Mouse (Mus musculus): Measurements from ENCODE around the gene Myo3b. TPM values are rescaled to one million over a fixed set of nuclear protein-coding genes. Genes with fewer than 3 reads are reported as not detected.
"Not testable (repeated sequence)": the region's sequence is repeated elsewhere in the genome, so short reads cannot be mapped to it uniquely, and the experiment has no call there.

The Myo3b gene
- polyA plus RNA-seq, 1 experiment from 2014 or later, result 0.69 TPM

- Histone ChIP-seq H3K4me1 (ENCODE audit: insufficient read depth, low read length) (no peaks in the 10 kb centered on the region), H3K36me3 (ENCODE audit: insufficient read depth, low read length) (no peaks in the 10 kb centered on the region), H3K4me2 (replicated peaks; ENCODE audit: low read depth, low read length) (no peak overlapping the region), H3K4me3 (ENCODE audit: low read length) (no peak overlapping the region), H3K9me3 (ENCODE audit: low read length) (peaks cover 4% of the 10 kb centered on the region), H3K27ac (ENCODE audit: low read length) (no peak overlapping the region), H3K27me3 (ENCODE audit: insufficient read depth, low read length) (no peaks in the 10 kb centered on the region), H3K9ac (replicated peaks; ENCODE audit: low read length) (no peak overlapping the region)
- no peak for ATAC-seq (ENCODE audit: low FRiP score, low TSS enrichment)
- 86% methylated on average over 22 of the region's 22 CpGs for WGBS
These were observed 171.8 kb downstream of the Myo3b start for GRCm38 (mm10) chr2:70210427-70211332.

- Histone ChIP-seq H3K4me1 (ENCODE audit: insufficient read depth, low read length) (no peaks in the 10 kb centered on the region), H3K9ac (replicated peaks; ENCODE audit: low read length) (no peak overlapping the region), H3K9me3 (ENCODE audit: low read length) (peaks cover 4% of the 10 kb centered on the region), H3K4me3 (ENCODE audit: low read length) (no peak overlapping the region), H3K36me3 (ENCODE audit: insufficient read depth, low read length) (no peaks in the 10 kb centered on the region), H3K27ac (ENCODE audit: low read length) (no peak overlapping the region), H3K27me3 (ENCODE audit: insufficient read depth, low read length) (peaks cover 5% of the 10 kb centered on the region; the same call in 1 of the 2 replicates), H3K4me2 (replicated peaks; ENCODE audit: low read depth, low read length) (no peak overlapping the region)
- no peak for ATAC-seq (ENCODE audit: low FRiP score, low TSS enrichment)
- WGBS, result 79% methylated on average over 8 of the region's 8 CpGs
These were observed 175.5 kb downstream of the Myo3b start for GRCm38 (mm10) chr2:70214401-70214800.

GRCm38 (mm10) chr2:70217800-70218199 is 178.9 kb downstream of the Myo3b start:
- WGBS, result 83% methylated on average over 3 of the region's 3 CpGs
- no peak overlapping the region for H3K4me2 ChIP-seq (replicated peaks; ENCODE audit: low read depth, low read length)
- H3K27me3 ChIP-seq (ENCODE audit: insufficient read depth, low read length), result peaks cover 5% of the 10 kb centered on the region; the same call in 1 of the 2 replicates
- H3K36me3 ChIP-seq (ENCODE audit: insufficient read depth, low read length), result no peaks in the 10 kb centered on the region
- H3K9ac ChIP-seq (replicated peaks; ENCODE audit: low read length), result no peak overlapping the region
- H3K27ac ChIP-seq (ENCODE audit: low read length), result no peak overlapping the region
- no peak for ATAC-seq (ENCODE audit: low FRiP score, low TSS enrichment)
- no peak overlapping the region for H3K4me3 ChIP-seq (ENCODE audit: low read length)
- H3K9me3 ChIP-seq (ENCODE audit: low read length), result no peaks in the 10 kb centered on the region
- H3K4me1 ChIP-seq (ENCODE audit: insufficient read depth, low read length), result no peaks in the 10 kb centered on the region

GRCm38 (mm10) chr2:70218469-70218868 is 179.5 kb downstream of the Myo3b start:
- Histone ChIP-seq H3K9ac (replicated peaks; ENCODE audit: low read length) (no peak overlapping the region), H3K27ac (ENCODE audit: low read length) (no peak overlapping the region), H3K36me3 (ENCODE audit: insufficient read depth, low read length) (no peaks in the 10 kb centered on the region), H3K9me3 (ENCODE audit: low read length) (no peaks in the 10 kb centered on the region), H3K4me3 (ENCODE audit: low read length) (no peak overlapping the region), H3K4me1 (ENCODE audit: insufficient read depth, low read length) (no peaks in the 10 kb centered on the region), H3K27me3 (ENCODE audit: insufficient read depth, low read length) (peaks cover 5% of the 10 kb centered on the region; the same call in 1 of the 2 replicates), H3K4me2 (replicated peaks; ENCODE audit: low read depth, low read length) (no peak overlapping the region)
- 37% methylated on average over 8 of the region's 8 CpGs for WGBS
- ATAC-seq (ENCODE audit: low FRiP score, low TSS enrichment), result no peak

GRCm38 (mm10) chr2:70226679-70227078 is 187.8 kb downstream of the Myo3b start:
- no peaks in the 10 kb centered on the region for H3K9me3 ChIP-seq (ENCODE audit: low read length)
- no peak overlapping the region for H3K4me3 ChIP-seq (ENCODE audit: low read length)
- H3K27me3 ChIP-seq (ENCODE audit: insufficient read depth, low read length), result no peaks in the 10 kb centered on the region
- 10% methylated on average over 3 of the region's 3 CpGs for WGBS
- no peak overlapping the region for H3K4me2 ChIP-seq (replicated peaks; ENCODE audit: low read depth, low read length)
- ATAC-seq (ENCODE audit: low FRiP score, low TSS enrichment), result no peak
- no peaks in the 10 kb centered on the region for H3K36me3 ChIP-seq (ENCODE audit: insufficient read depth, low read length)
- H3K27ac ChIP-seq (ENCODE audit: low read length), result no peak overlapping the region
- H3K4me1 ChIP-seq (ENCODE audit: insufficient read depth, low read length), result no peaks in the 10 kb centered on the region
- no peak overlapping the region for H3K9ac ChIP-seq (replicated peaks; ENCODE audit: low read length)

GRCm38 (mm10) chr2:70234450-70234849 is 195.5 kb downstream of the Myo3b start:
- not testable (repeated sequence) for H3K27ac ChIP-seq (ENCODE audit: low read length); ATAC-seq (ENCODE audit: low FRiP score, low TSS enrichment); H3K4me3 ChIP-seq (ENCODE audit: low read length); H3K4me2 ChIP-seq (replicated peaks; ENCODE audit: low read depth, low read length); H3K36me3 ChIP-seq (ENCODE audit: insufficient read depth, low read length); H3K27me3 ChIP-seq (ENCODE audit: insufficient read depth, low read length); H3K9me3 ChIP-seq (ENCODE audit: low read length); H3K9ac ChIP-seq (replicated peaks; ENCODE audit: low read length); H3K4me1 ChIP-seq (ENCODE audit: insufficient read depth, low read length)
- 71% methylated on average over 3 of the region's 4 CpGs for WGBS

- Histone ChIP-seq H3K4me2 (replicated peaks; ENCODE audit: low read depth, low read length) (no peak overlapping the region), H3K27ac (ENCODE audit: low read length) (no peak overlapping the region), H3K9ac (replicated peaks; ENCODE audit: low read length) (no peak overlapping the region), H3K27me3 (ENCODE audit: insufficient read depth, low read length) (no peaks in the 10 kb centered on the region), H3K36me3 (ENCODE audit: insufficient read depth, low read length) (no peaks in the 10 kb centered on the region), H3K9me3 (ENCODE audit: low read length) (no peaks in the 10 kb centered on the region), H3K4me3 (ENCODE audit: low read length) (no peak overlapping the region), H3K4me1 (ENCODE audit: insufficient read depth, low read length) (no peaks in the 10 kb centered on the region)
- no peak for ATAC-seq (ENCODE audit: low FRiP score, low TSS enrichment)
- 54% methylated on average over 4 of the region's 4 CpGs for WGBS
These were observed 207.1 kb downstream of the Myo3b start for GRCm38 (mm10) chr2:70245981-70246380.

- H3K4me2 ChIP-seq (replicated peaks; ENCODE audit: low read depth, low read length), result no peak overlapping the region
- no peaks in the 10 kb centered on the region for H3K4me1 ChIP-seq (ENCODE audit: insufficient read depth, low read length)
- H3K27ac ChIP-seq (ENCODE audit: low read length), result no peak overlapping the region
- no peak overlapping the region for H3K9ac ChIP-seq (replicated peaks; ENCODE audit: low read length)
- no peak overlapping the region for H3K4me3 ChIP-seq (ENCODE audit: low read length)
- WGBS, result 84% methylated on average over 7 of the region's 7 CpGs
- H3K9me3 ChIP-seq (ENCODE audit: low read length), result no peaks in the 10 kb centered on the region
- ATAC-seq (ENCODE audit: low FRiP score, low TSS enrichment), result no peak
- no peaks in the 10 kb centered on the region for H3K27me3 ChIP-seq (ENCODE audit: insufficient read depth, low read length)
- H3K36me3 ChIP-seq (ENCODE audit: insufficient read depth, low read length), result no peaks in the 10 kb centered on the region
These were observed 209.7 kb downstream of the Myo3b start for GRCm38 (mm10) chr2:70248616-70249015.

- Histone ChIP-seq H3K27me3 (ENCODE audit: insufficient read depth, low read length) (no peaks in the 10 kb centered on the region), H3K4me2 (replicated peaks; ENCODE audit: low read depth, low read length) (no peak overlapping the region), H3K9ac (replicated peaks; ENCODE audit: low read length) (no peak overlapping the region), H3K4me3 (ENCODE audit: low read length) (no peak overlapping the region), H3K36me3 (ENCODE audit: insufficient read depth, low read length) (no peaks in the 10 kb centered on the region), H3K27ac (ENCODE audit: low read length) (no peak overlapping the region), H3K9me3 (ENCODE audit: low read length) (no peaks in the 10 kb centered on the region), H3K4me1 (ENCODE audit: insufficient read depth, low read length) (no peaks in the 10 kb centered on the region)
- WGBS, result 47% methylated on average over 4 of the region's 4 CpGs
- ATAC-seq (ENCODE audit: low FRiP score, low TSS enrichment), result no peak
These were observed 210.9 kb downstream of the Myo3b start for GRCm38 (mm10) chr2:70249872-70250271.

- ATAC-seq (ENCODE audit: low FRiP score, low TSS enrichment), result no peak
- Histone ChIP-seq H3K36me3 (ENCODE audit: insufficient read depth, low read length) (no peaks in the 10 kb centered on the region), H3K27ac (ENCODE audit: low read length) (no peak overlapping the region), H3K9me3 (ENCODE audit: low read length) (no peaks in the 10 kb centered on the region), H3K9ac (replicated peaks; ENCODE audit: low read length) (no peak overlapping the region), H3K4me3 (ENCODE audit: low read length) (no peak overlapping the region), H3K27me3 (ENCODE audit: insufficient read depth, low read length) (no peaks in the 10 kb centered on the region), H3K4me1 (ENCODE audit: insufficient read depth, low read length) (no peaks in the 10 kb centered on the region), H3K4me2 (replicated peaks; ENCODE audit: low read depth, low read length) (no peak overlapping the region)
- WGBS, result 88% methylated on average over 10 of the region's 10 CpGs
These were observed 212.3 kb downstream of the Myo3b start for GRCm38 (mm10) chr2:70251256-70251655.
